Mouse (Mus musculus) neutrophil, adult 5-6 weeks (primary cell): ENCODE measurements around the gene Agpat3. TPM values are rescaled to one million over a fixed set of nuclear protein-coding genes. Genes with fewer than 3 reads are reported as not detected.

ENCODE experiments used
- ATAC-seq: fragments of 151-379, 151-347 bp; 2 replicates; pipeline ENCODE4 v1.8.0; 2017; ENCODE audit warnings: mild to moderate bottlenecking, moderate TSS enrichment; ENCODE audit not compliant: insufficient number of reproducible peaks, poor library complexity, low FRiP score, severe bottlenecking; ENCODE audit errors: extremely low read depth
- total RNA-seq: library from RNA; stranded (forward); fragments of 200-1000 nt; gene quantifications from 2 replicates; pipeline ENCODE4 v1.2.3, GENCODE M21; 2017

Agpat3 gene
- total RNA-seq, 1 experiment from 2014 or later = 34.6 TPM

- no peak for ATAC-seq
Observed at GRCm38 (mm10) chr10:78236885-78237629, 115.2 kb downstream of the Agpat3 start.

DNA sequence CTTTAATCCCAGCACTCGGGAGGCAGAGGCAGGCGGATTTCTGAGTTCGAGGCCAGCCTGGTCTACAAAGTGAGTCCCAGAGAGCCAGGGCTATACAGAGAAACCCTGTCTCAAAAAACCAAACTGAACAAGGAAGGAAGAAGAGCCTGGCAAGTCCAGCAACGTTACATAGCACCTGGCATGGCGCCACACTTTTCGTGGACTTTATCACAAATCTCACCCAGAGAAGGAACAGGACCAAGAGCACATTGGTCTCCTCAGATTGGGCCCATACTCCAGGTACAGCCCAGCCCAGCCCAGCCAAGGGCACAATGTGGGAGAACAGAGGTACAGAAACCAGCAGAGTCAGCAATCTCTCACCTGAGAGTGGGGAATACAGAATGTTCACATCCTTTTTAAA is 118.5 kb downstream of the Agpat3 start:
- no peak for ATAC-seq

DNA sequence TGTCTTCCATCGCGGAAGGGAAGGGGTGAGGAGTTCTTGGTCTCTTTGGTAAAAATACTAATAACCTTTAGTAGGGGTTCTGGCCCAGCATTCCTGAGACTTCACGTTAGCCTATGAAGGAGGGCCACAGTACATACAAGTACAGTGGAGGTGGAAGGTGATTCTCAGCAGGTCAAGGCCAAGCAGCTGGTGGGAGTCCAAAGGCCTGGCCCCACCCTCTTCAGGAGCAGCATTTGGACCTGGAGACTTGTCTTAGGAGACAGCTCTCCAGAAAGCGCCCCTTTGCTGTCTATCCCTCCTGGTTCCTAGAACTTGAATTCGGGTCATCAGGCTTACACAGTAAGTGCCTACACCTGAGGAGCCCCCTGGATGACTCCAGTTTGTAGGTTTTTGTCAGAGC is 119.1 kb downstream of the Agpat3 start:
- no peak for ATAC-seq

GRCm38 (mm10) chr10:78232301-78232980 is 119.8 kb downstream of the Agpat3 start:
- no peak for ATAC-seq

- ATAC-seq = no peak
Observed at GRCm38 (mm10) chr10:78228560-78228928, 123.7 kb downstream of the Agpat3 start.

DNA sequence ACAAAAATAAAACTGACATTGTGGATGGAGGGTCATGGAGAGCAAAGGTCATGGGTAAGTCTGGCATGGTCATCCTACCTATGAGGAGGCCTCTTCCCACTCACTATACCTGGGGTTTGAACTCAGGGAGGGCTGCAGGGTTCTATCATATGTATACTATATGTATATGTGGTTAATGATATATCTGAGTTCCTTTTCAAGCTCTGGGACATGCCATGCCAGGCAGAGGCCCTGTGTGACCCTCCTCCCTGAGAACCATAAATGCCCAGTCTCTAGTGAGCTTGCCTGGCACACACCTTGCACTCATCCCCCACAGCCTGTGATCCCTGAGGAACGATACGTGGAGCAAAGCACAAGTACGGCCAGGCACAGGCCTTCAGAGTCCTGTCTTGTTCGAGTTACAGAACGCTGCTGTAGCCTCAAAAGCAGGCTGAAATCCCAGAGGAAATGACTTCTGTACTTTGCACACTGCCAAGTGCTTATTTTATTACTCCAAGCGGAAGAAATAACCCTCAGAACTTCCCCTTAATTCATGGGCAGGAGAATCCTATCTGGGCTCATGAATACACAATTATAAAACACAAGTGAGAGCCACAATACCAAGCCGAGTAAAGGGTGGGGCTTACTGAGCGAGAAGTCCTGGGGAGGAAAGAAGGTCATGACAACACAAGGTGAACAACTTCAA is 124.3 kb downstream of the Agpat3 start:
- ATAC-seq = no peak

DNA sequence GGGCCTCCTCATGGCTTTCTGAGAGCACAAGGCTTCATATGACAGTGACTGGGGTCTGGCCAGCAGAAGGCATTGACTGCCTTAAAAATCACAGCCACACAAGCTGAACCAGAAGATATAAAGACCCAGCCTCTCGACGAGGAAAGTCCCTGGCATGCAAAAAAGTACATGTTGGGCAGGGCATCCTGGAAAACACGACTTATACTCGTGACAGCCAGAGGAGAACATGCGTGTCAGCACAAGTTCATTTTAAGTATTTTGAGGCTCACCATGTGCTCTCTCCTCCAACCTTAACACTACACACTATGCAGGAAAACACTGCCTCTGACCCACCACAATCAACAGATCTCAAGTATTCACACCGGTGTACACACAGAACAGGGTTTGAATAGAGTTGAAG is 128.2 kb downstream of the Agpat3 start:
- ATAC-seq = no peak

DNA sequence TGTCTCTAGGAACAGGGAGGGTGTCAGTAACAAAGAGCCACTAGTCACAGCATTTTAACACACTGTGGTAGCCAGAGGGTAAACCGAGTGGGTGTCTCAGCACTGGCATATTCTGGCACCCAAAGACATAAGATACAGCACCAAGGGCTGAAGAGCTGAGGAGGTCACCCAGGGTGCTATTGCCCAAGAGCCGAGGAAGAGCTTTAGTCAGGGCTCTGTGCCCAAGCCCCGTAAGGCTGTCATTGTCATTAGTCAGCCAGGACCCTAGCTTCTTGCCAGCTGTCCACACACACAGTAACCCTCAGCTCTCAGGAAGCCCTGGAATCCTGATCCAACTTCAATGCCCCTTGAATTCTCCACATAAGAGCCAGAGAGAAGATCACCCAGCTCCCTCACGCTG is 129.4 kb downstream of the Agpat3 start:
- no peak for ATAC-seq

- no peak for ATAC-seq
Observed at GRCm38 (mm10) chr10:78221315-78221714, 131.0 kb downstream of the Agpat3 start.

DNA sequence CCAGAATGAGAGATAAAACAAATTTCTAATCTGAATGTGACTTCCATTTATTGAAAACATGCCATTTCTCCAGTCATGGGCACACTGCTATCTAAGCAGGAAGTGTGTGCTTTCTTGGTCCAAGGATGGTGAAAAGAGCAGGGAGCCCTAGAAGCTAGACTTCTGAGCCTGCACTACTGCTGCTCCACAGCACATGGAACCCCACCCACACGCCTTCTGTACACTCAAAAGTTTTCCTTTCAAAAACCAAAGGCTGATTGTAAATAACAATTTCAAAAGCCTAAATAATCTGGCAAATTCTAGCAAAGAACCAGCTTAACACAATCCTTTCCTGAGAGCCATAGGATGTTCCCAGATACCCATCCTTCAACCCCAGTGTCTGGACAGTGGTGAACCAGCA is 132.8 kb downstream of the Agpat3 start:
- ATAC-seq = no peak

Other genes with a start within 250 kb of the Agpat3 start
- 33.5 and 38.6 TPM in 2 replicates for gene D10Jhu81e, start 182.7 kb downstream of the Agpat3 start, total RNA-seq
- 10.6 and 10.7 TPM in 2 replicates for gene Pwp2, start 167.3 kb downstream of the Agpat3 start, total RNA-seq
- gene Trappc10, start 107.8 kb downstream of the Agpat3 start, total RNA-seq = 36.2 and 38.4 TPM in 2 replicates
- gene Rrp1, start 60.6 kb upstream of the Agpat3 start, total RNA-seq = 258 and 282 TPM in 2 replicates
- 40.5 and 40.9 TPM in 2 replicates for gene Cstb, start 73.2 kb upstream of the Agpat3 start, total RNA-seq
- 5.2 and 6.0 TPM in 2 replicates for gene Pdxk, start 112.5 kb upstream of the Agpat3 start, total RNA-seq
- not detected in 2 replicates for gene Olfr1358, start 164.9 kb upstream of the Agpat3 start, total RNA-seq
- gene Ilvbl, start 221.9 kb upstream of the Agpat3 start, total RNA-seq = 11.9 and 20.5 TPM in 2 replicates
- gene Syde1, start 239.5 kb upstream of the Agpat3 start, total RNA-seq = 0.58 and 1.5 TPM in 2 replicates